Mouse (Mus musculus) forebrain, embryonic 13.5 days (tissue): ENCODE measurements at regions not wholly inside any gene's neighbourhood (a gene's known extent, or its start where the extent isn't known, plus 50 kb on each side); places are given as distances from the start of the nearest gene placed in this dataset. TPM values are rescaled to one million over a fixed set of nuclear protein-coding genes. Genes with fewer than 3 reads are reported as not detected.
A peak's percentile ranks its signal among the peaks of the same experiment; 100 is the strongest.

Source experiments
- ATAC-seq: fragments of 200-750 bp; cut with Nextera tagmentation; 2 replicates; pipeline ENCODE4 v1.8.0; 2017
- H3K27ac ChIP-seq: fragments of 300-500 bp; sonication (generic); 2 replicates; pipeline ENCODE4 v1.5.1; 2015; ENCODE audit warnings: inconsistent platforms, mild to moderate bottlenecking, moderate library complexity
- H3K27me3 ChIP-seq: fragments of 300-500 bp; sonication (generic); 2 replicates; pipeline ENCODE4 v1.6.1; 2015; ENCODE audit warnings: mild to moderate bottlenecking, inconsistent platforms
- H3K36me3 ChIP-seq: fragments of 300-500 bp; sonication (generic); 2 replicates; pipeline ENCODE4 v1.6.1; 2015; ENCODE audit warnings: mild to moderate bottlenecking, inconsistent platforms; ENCODE audit not compliant: poor library complexity, severe bottlenecking
- H3K4me1 ChIP-seq: fragments of 300-500 bp; sonication (generic); 2 replicates; pipeline ENCODE4 v1.6.1; 2015; ENCODE audit warnings: inconsistent platforms
- H3K4me2 ChIP-seq: fragments of 300-500 bp; sonication (generic); 2 replicates; pipeline ENCODE4 v1.6.1; 2015; ENCODE audit warnings: inconsistent platforms, mild to moderate bottlenecking, moderate library complexity
- H3K4me3 ChIP-seq: fragments of 300-500 bp; sonication (generic); 2 replicates; pipeline ENCODE4 v1.5.1; 2015; ENCODE audit warnings: mild to moderate bottlenecking, inconsistent platforms
- H3K9ac ChIP-seq: fragments of 300-500 bp; sonication (generic); 2 replicates; pipeline ENCODE4 v1.6.1; 2015; ENCODE audit warnings: mild to moderate bottlenecking, inconsistent platforms
- H3K9me3 ChIP-seq: fragments of 300-500 bp; sonication (generic); replicated peaks from 2 replicates; pipeline ENCODE4 v1.6.1; 2016; ENCODE audit warnings: inconsistent platforms
- WGBS: fragments of 180-500 bp; shearing (Covaris S2); methylation state at CpG from one replicate; pipeline ENCODE4 v1.1.7; 2015; 5-methylcytosine and 5-hydroxymethylcytosine counted together
- microRNA-seq: library from miRNA; unstranded; fragments of <30 nt; microRNA quantifications from one replicate; pipeline ENCODE4, GENCODE M21; 2016

DNA sequence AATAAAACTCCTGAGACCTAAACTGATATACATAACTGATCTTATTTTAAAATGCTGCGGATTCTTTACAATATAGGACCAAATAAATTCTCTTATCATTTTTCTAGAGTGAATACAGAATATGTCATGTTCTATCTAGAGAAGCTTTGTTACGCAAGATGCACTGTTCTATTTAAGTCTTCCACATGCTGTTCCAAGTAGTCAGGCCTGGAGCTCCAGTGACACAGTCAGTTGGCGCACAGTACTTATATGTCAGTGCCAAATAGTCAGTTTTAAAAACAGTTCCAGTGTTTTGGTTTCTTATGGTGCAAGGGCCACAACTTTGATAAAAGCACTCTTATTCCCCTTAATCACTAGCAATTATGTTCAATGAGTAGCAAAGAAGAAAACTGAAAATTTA lies 344.3 kb upstream of the Slitrk5 start:
- H3K9me3 ChIP-seq = no peaks in the 10 kb centered on the region
- H3K27me3 ChIP-seq = no peaks in the 10 kb centered on the region
- no peak overlapping the region for H3K27ac ChIP-seq
- no peak overlapping the region for H3K9ac ChIP-seq
- no peak for ATAC-seq
- no peaks in the 10 kb centered on the region for H3K4me1 ChIP-seq
- H3K4me3 ChIP-seq = no peak overlapping the region
- WGBS = 94% methylated on average over 3 of the region's 3 CpGs
- H3K4me2 ChIP-seq = no peak overlapping the region
- H3K36me3 ChIP-seq = no peaks in the 10 kb centered on the region

GRCm38 (mm10) chr14:111353518-111353917 lies 321.4 kb upstream of the Slitrk5 start:
- no peak for ATAC-seq
- Histone ChIP-seq H3K9me3 (no peaks in the 10 kb centered on the region), H3K9ac (no peak overlapping the region), H3K4me2 (no peak overlapping the region), H3K4me3 (no peak overlapping the region), H3K36me3 (no peaks in the 10 kb centered on the region), H3K27me3 (no peaks in the 10 kb centered on the region), H3K27ac (no peak overlapping the region), H3K4me1 (no peaks in the 10 kb centered on the region)
- WGBS = 85% methylated on average over 5 of the region's 5 CpGs

DNA sequence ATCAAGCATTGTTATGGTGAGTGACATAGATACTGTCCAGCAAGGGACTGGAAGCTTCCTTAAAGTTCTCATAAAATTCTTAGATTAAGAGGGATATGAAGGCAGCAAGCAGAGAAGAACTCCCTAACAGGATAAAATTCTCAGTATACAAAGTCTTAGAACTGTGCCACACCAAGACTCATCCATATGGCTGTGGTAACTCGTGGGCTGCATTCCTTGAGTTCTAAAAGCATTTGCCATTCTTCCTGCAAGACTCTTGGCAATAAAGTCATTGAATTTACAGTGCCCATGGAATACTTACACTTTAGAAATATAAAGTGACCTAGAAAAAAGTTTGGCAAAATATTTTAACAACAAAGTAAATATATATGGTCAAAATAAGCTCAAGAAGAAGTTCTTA lies 278.1 kb upstream of the Slitrk5 start:
- Histone ChIP-seq H3K4me1 (no peaks in the 10 kb centered on the region), H3K9ac (no peak overlapping the region), H3K4me2 (no peak overlapping the region), H3K27ac (no peak overlapping the region), H3K4me3 (no peak overlapping the region), H3K36me3 (no peaks in the 10 kb centered on the region), H3K27me3 (no peaks in the 10 kb centered on the region), H3K9me3 (no peaks in the 10 kb centered on the region)
- no peak for ATAC-seq
- 68% methylated on average over 1 of the region's 1 CpGs for WGBS

- ATAC-seq = no peak
- WGBS = 54% methylated on average over 3 of the region's 3 CpGs
These were observed 274.1 kb upstream of the Slitrk5 start for GRCm38 (mm10) chr14:111400809-111401208.

DNA sequence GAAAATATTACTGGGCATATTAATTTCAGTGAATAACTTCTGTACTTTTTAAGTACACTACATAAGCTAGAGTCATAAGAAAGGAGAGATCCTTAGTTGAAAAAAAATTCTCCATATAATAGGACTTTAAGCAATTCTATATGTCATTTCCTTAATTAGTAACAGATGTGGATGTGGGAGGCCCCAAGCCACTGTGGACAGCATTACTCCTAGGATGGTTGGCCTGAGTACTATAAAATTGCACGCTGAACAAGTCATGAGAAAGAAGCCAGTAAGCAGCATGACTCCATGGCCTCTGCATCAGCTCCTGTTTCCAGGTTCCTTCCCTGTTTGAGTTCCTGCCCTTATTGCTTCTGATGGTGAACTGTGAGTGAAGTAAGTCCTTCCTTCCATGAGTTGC lies 272.4 kb upstream of the Slitrk5 start:
- H3K4me2 ChIP-seq = no peak overlapping the region
- H3K36me3 ChIP-seq = no peaks in the 10 kb centered on the region
- no peaks in the 10 kb centered on the region for H3K27me3 ChIP-seq
- no peaks in the 10 kb centered on the region for H3K4me1 ChIP-seq
- no peak overlapping the region for H3K9ac ChIP-seq
- no peaks in the 10 kb centered on the region for H3K9me3 ChIP-seq
- H3K4me3 ChIP-seq = no peak overlapping the region
- WGBS = 94% methylated on average over 1 of the region's 1 CpGs
- no peak overlapping the region for H3K27ac ChIP-seq
- no peak for ATAC-seq

More at GRCm38 (mm10) chr14:111400809-111401208, 274.1 kb upstream of the Slitrk5 start:
- Histone ChIP-seq H3K4me2 (no peak overlapping the region), H3K4me3 (no peak overlapping the region), H3K27ac (no peak overlapping the region), H3K4me1 (no peaks in the 10 kb centered on the region), H3K9ac (no peak overlapping the region), H3K9me3 (no peaks in the 10 kb centered on the region), H3K27me3 (no peaks in the 10 kb centered on the region), H3K36me3 (no peaks in the 10 kb centered on the region)

GRCm38 (mm10) chr14:111403555-111403954 lies 271.3 kb upstream of the Slitrk5 start:
- Histone ChIP-seq H3K9ac (no peak overlapping the region), H3K4me1 (no peaks in the 10 kb centered on the region), H3K27ac (no peak overlapping the region), H3K4me3 (no peak overlapping the region), H3K9me3 (no peaks in the 10 kb centered on the region), H3K36me3 (no peaks in the 10 kb centered on the region), H3K4me2 (no peak overlapping the region), H3K27me3 (no peaks in the 10 kb centered on the region)
- no peak for ATAC-seq
- 73% methylated on average over 1 of the region's 1 CpGs for WGBS

DNA sequence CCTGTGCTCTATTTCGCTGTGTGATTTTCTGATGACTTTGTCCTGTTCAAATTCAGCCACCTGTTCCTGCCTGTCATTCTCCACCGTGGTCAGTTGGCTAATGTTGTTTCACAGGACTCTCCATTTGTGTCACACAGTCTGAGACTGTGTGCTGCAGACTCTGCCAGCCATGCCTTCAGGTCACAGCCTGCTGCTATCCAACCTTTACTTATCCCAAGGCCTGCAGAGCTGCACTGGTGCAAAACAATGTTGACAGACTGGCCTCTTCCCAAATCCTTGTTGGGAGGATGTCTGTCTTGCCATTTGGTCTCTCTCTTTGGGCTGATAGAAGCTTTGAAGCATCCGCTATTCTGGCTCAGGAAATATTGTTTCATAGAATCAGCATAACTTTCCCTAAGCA lies 261.4 kb upstream of the Slitrk5 start:
- no peaks in the 10 kb centered on the region for H3K27me3 ChIP-seq
- WGBS = 89% methylated on average over 3 of the region's 3 CpGs
- H3K4me3 ChIP-seq = no peak overlapping the region
- no peak overlapping the region for H3K27ac ChIP-seq
- H3K36me3 ChIP-seq = no peaks in the 10 kb centered on the region
- ATAC-seq = no peak
- no peaks in the 10 kb centered on the region for H3K9me3 ChIP-seq
- 0 out of 2 replicates have a peak, but pooled peaks cover 2% of the 10 kb centered on the region for H3K4me1 ChIP-seq
- no peak overlapping the region for H3K9ac ChIP-seq
- H3K4me2 ChIP-seq = no peak overlapping the region

DNA sequence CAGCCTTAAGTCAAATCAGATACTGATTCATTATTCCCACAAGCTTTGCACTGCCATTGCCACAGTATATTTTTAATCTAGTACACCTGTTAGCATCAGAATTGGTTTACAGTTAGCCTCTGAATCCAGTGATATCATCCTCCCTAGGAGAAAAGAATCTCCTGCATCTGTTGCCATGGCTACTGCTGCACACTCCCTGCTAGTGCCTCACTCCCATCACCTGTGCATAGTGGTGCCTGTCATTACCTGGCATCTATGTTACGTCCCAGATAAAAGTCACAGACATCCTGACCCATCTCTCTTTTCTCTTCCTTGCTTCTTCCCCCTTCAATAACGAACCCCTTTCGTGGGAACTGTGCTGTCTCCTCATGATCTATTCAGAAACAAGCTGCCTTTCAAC lies 256.4 kb upstream of the Slitrk5 start:
- Histone ChIP-seq H3K27me3 (no peaks in the 10 kb centered on the region), H3K9ac (no peak overlapping the region), H3K27ac (no peak overlapping the region), H3K36me3 (no peaks in the 10 kb centered on the region), H3K4me3 (no peak overlapping the region), H3K9me3 (no peaks in the 10 kb centered on the region), H3K4me2 (no peak overlapping the region), H3K4me1 (0 out of 2 replicates have a peak, but pooled peaks cover 7% of the 10 kb centered on the region)
- WGBS = 59% methylated on average over 3 of the region's 3 CpGs
- 0 out of 2 replicates have a peak, but pooled peaks have one; percentile 50 for ATAC-seq

DNA sequence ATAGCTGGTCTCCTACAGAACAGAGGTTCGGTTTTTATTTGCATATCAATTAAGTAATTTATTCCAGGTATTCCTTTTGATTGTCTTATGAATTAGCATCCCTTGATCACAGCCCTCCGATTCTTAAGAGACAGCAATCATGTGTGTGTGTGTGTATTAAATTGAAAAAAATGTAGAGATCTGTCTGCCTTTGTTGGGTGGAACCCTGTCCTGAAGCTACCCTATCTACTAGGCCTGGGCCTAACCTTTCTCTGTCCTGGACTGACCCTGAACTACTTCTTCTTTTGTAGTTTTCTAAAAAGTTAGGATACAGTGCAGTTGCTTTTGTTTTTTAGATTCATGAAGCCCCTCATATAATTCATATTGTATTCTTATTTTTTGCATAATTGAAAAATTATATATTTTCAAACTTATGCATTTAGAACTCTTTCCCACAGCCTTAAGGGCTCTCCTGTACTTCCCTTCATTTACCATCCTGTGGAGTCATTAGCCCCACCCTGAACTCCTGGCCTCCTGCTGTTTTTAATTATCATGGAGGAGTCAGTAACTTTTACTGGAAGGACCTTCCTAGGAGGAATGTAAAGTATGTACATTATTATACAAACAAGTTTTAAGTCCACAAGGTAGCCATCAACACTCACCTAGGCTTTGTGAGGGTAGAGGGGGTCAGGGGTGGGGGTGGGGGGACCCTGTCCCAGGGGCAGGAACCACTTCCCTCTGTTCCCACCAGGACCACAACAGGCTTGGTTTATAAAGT lies 245.6 kb upstream of the Slitrk5 start:
- no peak overlapping the region for H3K4me3 ChIP-seq
- no peak for ATAC-seq

More for the DNA sequence above, 245.6 kb upstream of the Slitrk5 start:
- WGBS = 95% methylated on average over 2 of the region's 2 CpGs
- Histone ChIP-seq H3K27me3 (no peaks in the 10 kb centered on the region), H3K9ac (no peak overlapping the region), H3K4me1 (no peaks in the 10 kb centered on the region), H3K4me2 (no peak overlapping the region), H3K36me3 (no peaks in the 10 kb centered on the region), H3K27ac (no peak overlapping the region), H3K9me3 (no peaks in the 10 kb centered on the region)

Small RNA genes lying in the stretch of these regions (microRNA-seq; reads per million reads assigned to microRNA genes)
- not detected for gene Gm22802
